In the genomic region with DNA sequence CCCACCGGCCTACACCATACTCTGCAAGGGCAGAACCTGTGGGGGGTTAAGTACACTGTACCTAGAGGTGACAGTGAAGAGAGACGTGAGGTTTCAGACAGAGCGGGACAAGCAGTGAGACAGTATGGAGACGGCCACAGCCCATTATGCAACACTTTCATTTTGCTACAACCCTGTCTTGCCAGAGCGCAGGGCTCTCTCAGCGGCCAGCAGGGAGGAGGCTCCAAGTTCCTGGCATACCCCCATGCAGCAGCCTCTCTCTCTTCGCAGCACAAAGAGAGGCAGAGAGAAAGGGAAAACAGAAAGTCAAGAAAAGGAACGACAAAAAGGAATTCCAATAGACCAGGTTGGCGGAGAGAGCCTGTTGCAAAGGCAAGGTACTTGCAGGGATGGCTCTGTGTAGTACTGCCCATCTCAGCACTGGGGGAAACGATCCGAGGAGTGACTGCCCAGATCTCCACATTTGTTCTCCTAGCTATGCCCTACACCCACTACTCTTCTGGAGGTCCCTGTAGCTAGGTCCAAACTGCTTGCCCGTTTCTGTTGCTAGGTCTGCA, we compare ENCODE assay signal across 8 mouse cellular contexts. TPM values are rescaled to one million over a fixed set of nuclear protein-coding genes. Genes with fewer than 3 reads are reported as not detected.
DNase-seq lines count a peak whose midpoint lies in the region; ATAC-seq lines count a peak whose summit lies in the region.

No protein-coding gene starts in this region.

- peak overlapping the region; percentile 53 for H3K9ac ChIP-seq in embryonic facial prominence, embryonic 11.5 days (replicated peaks; ENCODE audit: low read length)
- peak overlapping the region; percentile 33 for H3K9ac ChIP-seq in limb, embryonic 15.5 days
- peak overlapping the region; percentile 46; the same call in 1 of the 2 replicates for H3K9ac ChIP-seq in midbrain, embryonic 14.5 days (replicated peaks; ENCODE audit: low read length)
- H3K9ac ChIP-seq in stomach, embryonic 15.5 days = 0 out of 2 replicates have a peak overlapping the region, but pooled peaks have one; percentile 21

- no peaks in the 10 kb centered on the region; the same call in 1 of the 2 replicates for H3K27me3 ChIP-seq in embryonic facial prominence, embryonic 11.5 days (ENCODE audit: control insufficient read depth, insufficient read depth, low read length)
- H3K27me3 ChIP-seq in heart, embryonic 10.5 days (ENCODE audit: insufficient read depth, poor library complexity, severe bottlenecking) = peaks cover 11% of the 10 kb centered on the region
- H3K27me3 ChIP-seq in limb, embryonic 15.5 days = peaks cover 5% of the 10 kb centered on the region; the same call in 1 of the 2 replicates
- 0 out of 2 replicates have a peak, but pooled peaks cover 5% of the 10 kb centered on the region for H3K27me3 ChIP-seq in midbrain, embryonic 14.5 days (ENCODE audit: control insufficient read depth, insufficient read depth, low read length)
- H3K27me3 ChIP-seq in stomach, embryonic 15.5 days (replicated peaks) = no peaks in the 10 kb centered on the region

- ATAC-seq in embryonic facial prominence, embryonic 11.5 days (replicated peaks; ENCODE audit: insufficient number of reproducible peaks, low FRiP score, low TSS enrichment, low read depth) = no peak
- 0 out of 2 replicates have a peak, but pooled peaks have one; percentile 25 for ATAC-seq in limb, embryonic 15.5 days (ENCODE audit: insufficient number of reproducible peaks, low FRiP score, low TSS enrichment, low read depth)
- peak; percentile 57; the same call in 1 of the 2 replicates for ATAC-seq in midbrain, embryonic 14.5 days (ENCODE audit: low FRiP score, low TSS enrichment)
- ATAC-seq in stomach, embryonic 15.5 days (ENCODE audit: insufficient read depth, low FRiP score, low read depth) = peak; percentile 41; the same call in 1 of the 2 replicates

- H3K36me3 ChIP-seq in embryonic facial prominence, embryonic 11.5 days (replicated peaks; ENCODE audit: control insufficient read depth, insufficient read depth, low read depth, low read length) = no peaks in the 10 kb centered on the region
- H3K36me3 ChIP-seq in heart, embryonic 10.5 days = no peaks in the 10 kb centered on the region
- H3K36me3 ChIP-seq in limb, embryonic 15.5 days = no peaks in the 10 kb centered on the region
- no peaks in the 10 kb centered on the region for H3K36me3 ChIP-seq in midbrain, embryonic 14.5 days (ENCODE audit: control insufficient read depth, insufficient read depth, low read length)
- no peaks in the 10 kb centered on the region for H3K36me3 ChIP-seq in stomach, embryonic 15.5 days

- peak; percentile 25 to 30 for DNase-seq in B cell, adult 2 months
- peak; percentile 41 to 48 for DNase-seq in adrenal gland, adult 18-20 months (ENCODE audit: low spot score in 2 of 2)
- peak; percentile 17 for DNase-seq in embryonic facial prominence, embryonic 11.5 days (ENCODE audit: low spot score)
- DNase-seq in heart, embryonic 10.5 days (ENCODE audit: low spot score) = no peak
- peak; percentile 61 to 64 for DNase-seq in kidney, adult 8-10 months
- DNase-seq in midbrain, embryonic 14.5 days = peak; percentile 60

- H3K4me2 ChIP-seq in embryonic facial prominence, embryonic 11.5 days (ENCODE audit: low read depth, low read length) = peak overlapping the region; percentile 74
- H3K4me2 ChIP-seq in limb, embryonic 15.5 days = peak overlapping the region; percentile 85
- H3K4me2 ChIP-seq in midbrain, embryonic 14.5 days (ENCODE audit: low read length) = peak overlapping the region; percentile 62
- peak overlapping the region; percentile 86 for H3K4me2 ChIP-seq in stomach, embryonic 15.5 days

- no peaks in the 10 kb centered on the region for H3K9me3 ChIP-seq in embryonic facial prominence, embryonic 11.5 days (replicated peaks; ENCODE audit: control insufficient read depth, low read length)
- no peaks in the 10 kb centered on the region for H3K9me3 ChIP-seq in heart, embryonic 10.5 days
- no peaks in the 10 kb centered on the region for H3K9me3 ChIP-seq in limb, embryonic 15.5 days
- no peaks in the 10 kb centered on the region for H3K9me3 ChIP-seq in midbrain, embryonic 14.5 days (ENCODE audit: control insufficient read depth, low read length)
- H3K9me3 ChIP-seq in stomach, embryonic 15.5 days = no peaks in the 10 kb centered on the region

- H3K4me3 ChIP-seq in embryonic facial prominence, embryonic 11.5 days (ENCODE audit: low read depth, low read length) = peak overlapping the region; percentile 33
- H3K4me3 ChIP-seq in heart, embryonic 10.5 days = peak overlapping the region; percentile 58
- H3K4me3 ChIP-seq in limb, embryonic 15.5 days = peak overlapping the region; percentile 49
- H3K4me3 ChIP-seq in midbrain, embryonic 14.5 days (replicated peaks; ENCODE audit: low read depth, low read length) = peak overlapping the region; percentile 29
- H3K4me3 ChIP-seq in stomach, embryonic 15.5 days (replicated peaks) = peak overlapping the region; percentile 46

- WGBS in embryonic facial prominence, embryonic 11.5 days = 2% methylated on average over 12 of the region's 12 CpGs
- WGBS in heart, embryonic 10.5 days = 2% methylated on average over 12 of the region's 12 CpGs
- 2% methylated on average over 12 of the region's 12 CpGs for WGBS in limb, embryonic 15.5 days
- under 1% methylated on average over 12 of the region's 12 CpGs for WGBS in midbrain, embryonic 14.5 days
- 1% methylated on average over 12 of the region's 12 CpGs for WGBS in stomach, embryonic 15.5 days

- no peak overlapping the region for H3K27ac ChIP-seq in embryonic facial prominence, embryonic 11.5 days (replicated peaks; ENCODE audit: low read depth, low read length)
- H3K27ac ChIP-seq in heart, embryonic 10.5 days = peak overlapping the region; percentile 48
- H3K27ac ChIP-seq in limb, embryonic 15.5 days = peak overlapping the region; percentile 59
- H3K27ac ChIP-seq in midbrain, embryonic 14.5 days (replicated peaks; ENCODE audit: low read depth, low read length) = no peak overlapping the region
- H3K27ac ChIP-seq in stomach, embryonic 15.5 days = no peak overlapping the region

- H3K4me1 ChIP-seq in embryonic facial prominence, embryonic 11.5 days (ENCODE audit: control insufficient read depth, insufficient read depth, low read length) = no peaks in the 10 kb centered on the region
- H3K4me1 ChIP-seq in heart, embryonic 10.5 days = peaks cover 19% of the 10 kb centered on the region
- H3K4me1 ChIP-seq in limb, embryonic 15.5 days = peaks cover 38% of the 10 kb centered on the region
- peaks cover 10% of the 10 kb centered on the region; the same call in 1 of the 2 replicates for H3K4me1 ChIP-seq in midbrain, embryonic 14.5 days (ENCODE audit: control insufficient read depth, insufficient read depth, low read length)
- peaks cover 10% of the 10 kb centered on the region; the same call in 1 of the 2 replicates for H3K4me1 ChIP-seq in stomach, embryonic 15.5 days

RNA-seq across cellular contexts. Expression of gene Gstt1, which starts 0.7 kb away (rescaled TPM):
- total RNA-seq in adrenal gland, adult 18-20 months (2021) = 10 to 100 TPM; 57.9 to 82.4 TPM
- polyA plus RNA-seq in embryonic facial prominence, embryonic 11.5 days (2014; fragmentation: Nextera tagmentation; extraction: Ambion mirVana) = 6.9 and 7.6 TPM in 2 replicates
- polyA plus RNA-seq in heart, embryonic 10.5 days (2016; fragmentation: Nextera tagmentation; extraction: Ambion mirVana) = 5.1 and 17.3 TPM in 2 replicates
- polyA plus RNA-seq in limb, embryonic 15.5 days (2015; fragmentation: Nextera tagmentation; extraction: Ambion mirVana) = 18.1 and 21.6 TPM in 2 replicates
- 9.8 and 12.4 TPM in 2 replicates for polyA plus RNA-seq in midbrain, embryonic 14.5 days (2014; fragmentation: Nextera tagmentation; extraction: Ambion mirVana)
- 17.9 and 21.3 TPM in 2 replicates for polyA plus RNA-seq in stomach, embryonic 15.5 days (2015; fragmentation: Nextera tagmentation; extraction: Ambion mirVana)

RNA-seq across cellular contexts. Expression of gene Gstt3, which starts 16.5 kb away (rescaled TPM):
- total RNA-seq in adrenal gland, adult 18-20 months (2021) = 10 to 100 TPM; 19.5 to 30.6 TPM
- polyA plus RNA-seq in embryonic facial prominence, embryonic 11.5 days (2014; fragmentation: Nextera tagmentation; extraction: Ambion mirVana) = 5.9 and 7.8 TPM in 2 replicates
- 2.6 and 4.2 TPM in 2 replicates for polyA plus RNA-seq in heart, embryonic 10.5 days (2016; fragmentation: Nextera tagmentation; extraction: Ambion mirVana)
- 30.0 and 33.1 TPM in 2 replicates for polyA plus RNA-seq in limb, embryonic 15.5 days (2015; fragmentation: Nextera tagmentation; extraction: Ambion mirVana)
- 0.23 and 1.1 TPM in 2 replicates for polyA plus RNA-seq in midbrain, embryonic 14.5 days (2014; fragmentation: Nextera tagmentation; extraction: Ambion mirVana)
- polyA plus RNA-seq in stomach, embryonic 15.5 days (2015; fragmentation: Nextera tagmentation; extraction: Ambion mirVana) = 42.1 and 43.5 TPM in 2 replicates

RNA-seq across cellular contexts. Expression of gene Gm20441, which starts 16.9 kb away (rescaled TPM):
- total RNA-seq in adrenal gland, adult 18-20 months (2021) = not detected
- not detected in 2 replicates for polyA plus RNA-seq in embryonic facial prominence, embryonic 11.5 days (2014; fragmentation: Nextera tagmentation; extraction: Ambion mirVana)
- polyA plus RNA-seq in heart, embryonic 10.5 days (2016; fragmentation: Nextera tagmentation; extraction: Ambion mirVana) = not detected in 2 replicates
- polyA plus RNA-seq in limb, embryonic 15.5 days (2015; fragmentation: Nextera tagmentation; extraction: Ambion mirVana) = 0.45 and 0.47 TPM in 2 replicates
- polyA plus RNA-seq in midbrain, embryonic 14.5 days (2014; fragmentation: Nextera tagmentation; extraction: Ambion mirVana) = not detected in 2 replicates
- polyA plus RNA-seq in stomach, embryonic 15.5 days (2015; fragmentation: Nextera tagmentation; extraction: Ambion mirVana) = 0.37 TPM in 1 of 2 replicates, not detected in the other

RNA-seq across cellular contexts. Expression of gene Ddt, which starts 24.5 kb away (rescaled TPM):
- 100 to 1,000 TPM; 137 to 153 TPM for total RNA-seq in adrenal gland, adult 18-20 months (2021)
- 92.0 and 103 TPM in 2 replicates for polyA plus RNA-seq in embryonic facial prominence, embryonic 11.5 days (2014; fragmentation: Nextera tagmentation; extraction: Ambion mirVana)
- polyA plus RNA-seq in heart, embryonic 10.5 days (2016; fragmentation: Nextera tagmentation; extraction: Ambion mirVana) = 51.9 and 108 TPM in 2 replicates
- 51.6 and 55.6 TPM in 2 replicates for polyA plus RNA-seq in limb, embryonic 15.5 days (2015; fragmentation: Nextera tagmentation; extraction: Ambion mirVana)
- 75.9 and 94.5 TPM in 2 replicates for polyA plus RNA-seq in midbrain, embryonic 14.5 days (2014; fragmentation: Nextera tagmentation; extraction: Ambion mirVana)
- polyA plus RNA-seq in stomach, embryonic 15.5 days (2015; fragmentation: Nextera tagmentation; extraction: Ambion mirVana) = 70.1 and 84.3 TPM in 2 replicates

RNA-seq across cellular contexts. Expression of gene Gstt4, which starts 24.6 kb away (rescaled TPM):
- not detected for total RNA-seq in adrenal gland, adult 18-20 months (2021)
- not detected in 2 replicates for polyA plus RNA-seq in embryonic facial prominence, embryonic 11.5 days (2014; fragmentation: Nextera tagmentation; extraction: Ambion mirVana)
- not detected in 2 replicates for polyA plus RNA-seq in heart, embryonic 10.5 days (2016; fragmentation: Nextera tagmentation; extraction: Ambion mirVana)
- polyA plus RNA-seq in limb, embryonic 15.5 days (2015; fragmentation: Nextera tagmentation; extraction: Ambion mirVana) = not detected in 2 replicates
- polyA plus RNA-seq in midbrain, embryonic 14.5 days (2014; fragmentation: Nextera tagmentation; extraction: Ambion mirVana) = not detected in 2 replicates
- polyA plus RNA-seq in stomach, embryonic 15.5 days (2015; fragmentation: Nextera tagmentation; extraction: Ambion mirVana) = not detected in 2 replicates

Comparison
In these comparisons a context has a peak if more than half of its experiments do, and no peak if none do; other contexts are left out.
1. H3K27ac ChIP-seq: peak in heart, embryonic 10.5 days (single experiment) and limb, embryonic 15.5 days (single experiment); none in embryonic facial prominence, embryonic 11.5 days (single experiment), midbrain, embryonic 14.5 days (single experiment) and stomach, embryonic 15.5 days (single experiment).
2. Peak in every context shown above with its lines, with median percentiles within 50 percentile points of each other: H3K4me2 ChIP-seq, H3K4me3 ChIP-seq and H3K9ac ChIP-seq.